Mouse (Mus musculus) skeletal muscle tissue, adult 2 months (tissue): ENCODE measurements around the gene Gng2.

Experiments
- DNase-seq: peaks from one replicate; pipeline ENCODE4 v3.0.0-alpha.2; 2012; ENCODE audit warnings: low read depth, low spot score

Gng2 gene

GRCm38 (mm10) chr14:19977271-19978024 is at the start of gene Gng2:
Gng2 (minus strand) TSS chr14:19977627.
- no peak for DNase-seq

- no peak for DNase-seq
Measured at GRCm38 (mm10) chr14:20024888-20025719, 47.7 kb upstream of the Gng2 start.

- no peak for DNase-seq
Measured at GRCm38 (mm10) chr14:20023939-20024338, 46.5 kb upstream of the Gng2 start.

- no peak for DNase-seq
Measured at GRCm38 (mm10) chr14:20019486-20019885, 42.1 kb upstream of the Gng2 start.

GRCm38 (mm10) chr14:20012506-20013275 is 35.3 kb upstream of the Gng2 start:
- no peak for DNase-seq

- DNase-seq = no peak
Measured at GRCm38 (mm10) chr14:20007446-20007845, 30.0 kb upstream of the Gng2 start.

- DNase-seq = no peak
Measured at GRCm38 (mm10) chr14:20004777-20005289, 27.4 kb upstream of the Gng2 start.

GRCm38 (mm10) chr14:19996853-19997252 is 19.4 kb upstream of the Gng2 start:
- DNase-seq = no peak

- no peak for DNase-seq
Measured at GRCm38 (mm10) chr14:19995943-19996342, 18.5 kb upstream of the Gng2 start.

- DNase-seq = no peak
Measured at GRCm38 (mm10) chr14:19994068-19994467, 16.6 kb upstream of the Gng2 start.

GRCm38 (mm10) chr14:19993570-19993883 is 16.1 kb upstream of the Gng2 start:
- no peak for DNase-seq

GRCm38 (mm10) chr14:19992873-19993569 is 15.6 kb upstream of the Gng2 start:
- DNase-seq = no peak

GRCm38 (mm10) chr14:19991861-19992260 is 14.4 kb upstream of the Gng2 start:
- DNase-seq = no peak

GRCm38 (mm10) chr14:19990436-19990993 is 13.1 kb upstream of the Gng2 start:
- no peak for DNase-seq

GRCm38 (mm10) chr14:19988410-19988809 is 11.0 kb upstream of the Gng2 start:
- no peak for DNase-seq

GRCm38 (mm10) chr14:19987358-19987834 is 10.0 kb upstream of the Gng2 start:
- DNase-seq = no peak

- DNase-seq = no peak
Measured at GRCm38 (mm10) chr14:19986614-19987357, 9.4 kb upstream of the Gng2 start.

GRCm38 (mm10) chr14:19985912-19986613 is 8.6 kb upstream of the Gng2 start:
- no peak for DNase-seq

GRCm38 (mm10) chr14:19985107-19985911 is 7.9 kb upstream of the Gng2 start:
- peak; percentile 65 for DNase-seq
